Mouse (Mus musculus) brown adipose tissue, adult 24 weeks (tissue): ENCODE measurements around the gene Mfap1b. TPM values are rescaled to one million over a fixed set of nuclear protein-coding genes. Genes with fewer than 3 reads are reported as not detected.
A peak's percentile ranks its signal among the peaks of the same experiment; 100 is the strongest.

Source experiments
- H3K27ac ChIP-seq: fragments of 200-500 bp; replicated peaks from 2 replicates; pipeline ENCODE4 v1.5.1; 2012; ENCODE audit warnings: low read depth, mild to moderate bottlenecking, low read length
- H3K4me1 ChIP-seq: fragments of 200-500 bp; 2 replicates; pipeline ENCODE4 v1.6.1; 2012; ENCODE audit warnings: low read length, mixed read lengths; ENCODE audit not compliant: control insufficient read depth, insufficient read depth, insufficient read length
- H3K4me3 ChIP-seq: fragments of 200-500 bp; 2 replicates; pipeline ENCODE4 v1.5.1; 2012; ENCODE audit warnings: low read depth, mild to moderate bottlenecking, low read length, moderate library complexity; ENCODE audit not compliant: insufficient read depth
- polyA plus RNA-seq: library from polyadenylated mRNA; stranded (reverse); fragments of >200 nt; gene quantifications from 2 replicates; pipeline ENCODE4 v1.2.4, GENCODE M21; 2012; ENCODE audit not compliant: missing spikeins, insufficient read depth, insufficient read length

The Mfap1b gene
- polyA plus RNA-seq, 1 experiment: 22.1 TPM

GRCm38 (mm10) chr2:121449545-121450011 is 24.3 kb downstream of the Mfap1b start:
- Histone ChIP-seq H3K4me1 (peaks cover 5% of the 10 kb centered on the region; the same call in 1 of the 2 replicates), H3K4me3 (peak overlapping the region; percentile 94), H3K27ac (peak overlapping the region; percentile 92)

- H3K27ac ChIP-seq: peak within 1 kb of the TSS; percentile 94
- peak within 1 kb of the TSS; percentile 94 for H3K4me3 ChIP-seq
- peaks cover 5% of the 10 kb centered on the region; the same call in 1 of the 2 replicates for H3K4me1 ChIP-seq
These were observed 24.9 kb downstream of the Mfap1b start, which contains the start of gene Serf2 for GRCm38 (mm10) chr2:121448739-121449535. Serf2 (plus strand) TSS chr2:121449195.

DNA sequence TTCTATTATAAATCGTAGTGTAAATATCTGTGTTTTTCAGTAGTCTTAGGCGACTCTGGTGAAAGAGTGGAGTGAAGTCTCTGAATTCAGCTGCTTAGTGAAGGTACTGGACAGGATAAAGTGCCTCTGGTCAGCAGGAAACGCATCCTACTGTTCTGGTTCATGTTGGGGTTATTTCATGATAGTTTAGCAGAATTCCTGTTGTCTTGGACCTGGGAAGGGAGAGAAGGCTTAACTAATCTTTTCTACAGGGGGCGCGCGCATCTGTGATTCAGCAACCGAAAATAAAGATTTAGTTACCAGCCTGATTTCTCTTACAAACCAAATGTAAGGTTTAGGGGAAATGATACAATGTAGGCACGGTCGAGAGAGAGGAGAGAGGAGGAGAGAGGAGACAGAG is 25.7 kb downstream of the Mfap1b start:
- Histone ChIP-seq H3K4me3 (peak overlapping the region; percentile 70), H3K4me1 (peaks cover 5% of the 10 kb centered on the region; the same call in 1 of the 2 replicates), H3K27ac (peak overlapping the region; percentile 94)

DNA sequence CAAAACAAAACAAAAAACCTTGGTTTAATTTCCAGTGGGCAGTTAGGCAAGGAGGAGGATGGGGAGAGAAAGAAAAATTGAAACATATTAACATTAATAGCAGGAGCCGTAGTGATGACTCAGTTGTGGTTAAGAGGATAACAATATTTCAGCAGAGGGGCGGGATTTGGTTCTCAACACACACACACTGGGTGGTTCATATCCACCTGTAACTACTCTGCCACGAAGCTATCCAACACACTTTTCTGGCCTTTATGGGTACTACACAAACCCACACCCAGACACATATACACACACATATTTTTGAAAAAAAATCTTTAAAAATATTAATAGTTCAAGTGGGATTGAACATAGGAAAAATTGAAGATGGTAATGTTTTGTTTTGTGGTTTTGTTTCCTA is 26.9 kb downstream of the Mfap1b start:
- no peak overlapping the region for H3K27ac ChIP-seq
- peaks cover 8% of the 10 kb centered on the region; the same call in 1 of the 2 replicates for H3K4me1 ChIP-seq

DNA sequence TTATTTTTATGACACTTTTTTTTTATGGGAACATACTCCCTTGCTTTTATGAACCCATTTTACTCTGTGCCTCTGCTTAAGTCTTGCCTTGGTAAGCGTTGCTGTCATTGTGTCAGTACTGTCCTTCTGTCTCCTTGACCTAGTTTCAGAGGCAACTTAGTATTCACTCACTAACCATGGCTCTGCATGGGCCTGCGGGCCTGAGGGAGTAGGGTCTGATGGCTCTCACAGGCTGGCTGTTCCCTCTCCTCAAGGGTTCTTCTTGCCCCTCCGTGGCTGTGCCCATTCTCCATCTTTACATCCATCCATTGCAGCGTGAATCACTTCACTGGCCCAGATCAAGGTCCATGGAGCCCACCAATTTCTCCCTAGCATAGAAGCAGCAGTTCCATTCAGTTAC is 27.4 kb downstream of the Mfap1b start:
- 0 out of 2 replicates have a peak overlapping the region, but pooled peaks have one; percentile 7 for H3K27ac ChIP-seq
- H3K4me3 ChIP-seq: no peak overlapping the region
- H3K4me1 ChIP-seq: peaks cover 9% of the 10 kb centered on the region; the same call in 1 of the 2 replicates

More for the DNA sequence above, 26.9 kb downstream of the Mfap1b start:
- no peak overlapping the region for H3K4me3 ChIP-seq

- no peak overlapping the region for H3K27ac ChIP-seq
- H3K4me3 ChIP-seq: no peak overlapping the region
- 0 out of 2 replicates have a peak, but pooled peaks cover 6% of the 10 kb centered on the region for H3K4me1 ChIP-seq
These were observed 28.8 kb downstream of the Mfap1b start for GRCm38 (mm10) chr2:121445117-121445516.

DNA sequence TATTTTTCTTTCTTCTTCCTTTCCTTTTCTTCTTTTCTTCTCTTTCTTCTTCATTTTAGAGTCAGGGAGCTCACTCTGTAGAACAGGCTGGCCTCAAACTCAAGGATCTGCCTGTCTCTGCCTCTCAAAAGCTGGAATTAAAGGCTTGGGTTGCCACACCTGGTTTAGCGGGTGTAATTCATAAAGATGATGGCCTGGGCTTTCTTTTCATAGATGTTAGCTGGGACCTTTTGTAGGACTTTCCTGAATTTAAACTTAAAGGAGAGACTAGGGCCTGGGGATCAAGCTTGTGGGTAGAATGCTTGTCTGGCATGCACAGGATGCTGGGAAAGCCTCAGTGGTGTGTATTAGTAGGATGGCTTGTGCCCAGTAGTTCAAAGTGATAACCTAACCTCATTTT is 29.7 kb downstream of the Mfap1b start, which contains the start of gene Ell3:
TSS of gene Ell3 (minus strand) at position 101 of the 400 bp plus-strand sequence.
- Histone ChIP-seq H3K4me1 (0 out of 2 replicates have a peak, but pooled peaks cover 6% of the 10 kb centered on the region), H3K4me3 (no peak within 1 kb of the TSS), H3K27ac (no peak within 1 kb of the TSS)

DNA sequence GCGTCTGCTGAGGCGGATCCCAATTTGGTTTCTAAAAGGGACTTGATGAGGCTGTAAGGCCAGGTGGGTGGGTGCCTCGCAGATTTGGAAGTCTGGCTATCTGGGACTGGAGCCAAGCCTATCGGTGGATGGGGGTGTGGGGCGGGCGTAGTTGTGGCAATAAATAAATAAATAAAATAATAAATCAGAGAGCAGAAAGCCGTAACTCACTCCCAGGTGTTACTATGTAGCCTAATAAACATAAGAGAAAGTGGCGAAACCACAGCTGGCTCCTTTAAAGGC is 30.9 kb downstream of the Mfap1b start:
- Histone ChIP-seq H3K4me3 (peak overlapping the region; percentile 65), H3K4me1 (0 out of 2 replicates have a peak, but pooled peaks cover 6% of the 10 kb centered on the region), H3K27ac (no peak overlapping the region)

- Histone ChIP-seq H3K4me3 (peak overlapping the region; percentile 65), H3K4me1 (0 out of 2 replicates have a peak, but pooled peaks cover 6% of the 10 kb centered on the region), H3K27ac (no peak overlapping the region)
These were observed 31.4 kb downstream of the Mfap1b start for GRCm38 (mm10) chr2:121442259-121443067.

DNA sequence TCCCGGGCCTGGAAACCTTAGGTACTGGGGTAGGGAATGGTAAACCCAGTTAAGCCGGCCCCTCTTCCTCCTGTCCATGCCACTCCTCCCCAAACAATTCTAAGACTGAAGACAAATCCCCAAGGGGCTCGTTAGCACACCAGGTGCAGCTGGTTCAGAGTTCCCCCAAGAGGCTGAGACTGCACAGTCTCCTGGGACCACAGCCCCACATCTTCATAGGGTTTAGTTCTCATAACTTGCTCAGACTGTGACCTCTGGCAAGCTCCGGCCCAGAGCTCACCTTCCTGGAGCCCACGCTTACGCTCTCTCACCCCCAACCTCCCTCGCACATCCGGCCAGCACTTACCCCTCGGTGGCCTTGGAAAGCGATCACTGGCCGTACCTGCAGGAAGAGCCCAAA is 32.1 kb downstream of the Mfap1b start:
- H3K4me3 ChIP-seq: peak overlapping the region; percentile 65
- no peak overlapping the region for H3K27ac ChIP-seq
- 0 out of 2 replicates have a peak, but pooled peaks cover 6% of the 10 kb centered on the region for H3K4me1 ChIP-seq

DNA sequence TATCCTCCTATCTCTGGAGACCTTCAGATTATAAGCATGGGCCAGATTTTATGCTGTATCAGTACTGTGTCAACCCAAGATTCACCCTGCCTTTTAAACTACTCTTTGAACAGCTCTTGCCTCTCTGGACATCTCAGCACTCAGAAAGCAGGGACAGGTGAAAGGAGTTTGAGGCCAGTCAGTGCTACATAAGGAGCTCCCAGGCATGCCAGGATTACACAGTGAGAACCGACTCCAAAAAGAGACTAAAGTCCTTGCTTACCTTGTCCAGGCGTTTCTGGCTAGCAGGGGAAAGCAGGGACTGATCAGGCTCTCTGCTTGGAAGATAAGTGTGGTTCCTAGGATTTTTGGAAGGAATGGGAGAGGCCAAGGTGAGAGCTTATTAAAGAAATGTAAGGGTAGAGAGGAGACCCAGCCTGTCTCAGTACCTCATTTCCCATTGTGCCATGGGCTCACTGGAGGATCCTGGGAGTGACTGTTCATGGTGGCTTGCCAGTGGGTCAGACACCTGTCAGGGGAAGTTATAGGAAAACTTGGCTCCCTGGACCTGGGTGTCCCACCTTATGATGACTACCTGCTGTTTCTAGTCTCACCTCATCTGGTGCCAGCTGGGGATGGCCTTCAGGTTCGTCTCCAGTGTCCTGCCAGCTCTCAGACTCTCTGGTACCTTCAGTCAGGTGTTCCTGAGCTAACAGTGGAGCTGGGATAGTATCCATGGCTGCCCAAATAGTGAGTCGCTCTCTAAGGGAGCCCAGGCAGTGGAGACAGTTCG is 32.8 kb downstream of the Mfap1b start:
- Histone ChIP-seq H3K4me3 (no peak overlapping the region), H3K4me1 (0 out of 2 replicates have a peak, but pooled peaks cover 4% of the 10 kb centered on the region), H3K27ac (no peak overlapping the region)

- Histone ChIP-seq H3K4me3 (no peak overlapping the region), H3K27ac (no peak overlapping the region), H3K4me1 (0 out of 2 replicates have a peak, but pooled peaks cover 4% of the 10 kb centered on the region)
These were observed 34.1 kb downstream of the Mfap1b start for GRCm38 (mm10) chr2:121439746-121440145.

DNA sequence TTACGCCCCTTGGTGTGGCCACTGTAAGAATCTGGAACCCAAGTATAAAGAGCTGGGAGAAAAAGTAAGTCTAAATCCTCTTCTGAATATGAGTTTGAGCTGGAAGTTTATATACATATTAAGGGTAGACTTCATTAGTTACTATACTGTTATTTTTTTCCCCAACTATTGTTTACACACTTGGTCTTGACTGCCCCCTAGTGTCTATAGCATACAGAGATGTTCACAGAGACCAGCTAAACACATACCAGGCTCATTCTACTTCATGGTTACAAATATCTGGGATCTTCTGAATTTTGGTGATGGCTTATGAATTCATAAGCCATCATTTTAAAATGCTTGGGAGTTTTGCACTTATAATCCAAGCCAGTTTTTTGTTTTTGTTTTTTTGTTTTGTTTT is 39.0 kb downstream of the Mfap1b start:
- no peaks in the 10 kb centered on the region for H3K4me1 ChIP-seq
- no peak overlapping the region for H3K27ac ChIP-seq
- no peak overlapping the region for H3K4me3 ChIP-seq

DNA sequence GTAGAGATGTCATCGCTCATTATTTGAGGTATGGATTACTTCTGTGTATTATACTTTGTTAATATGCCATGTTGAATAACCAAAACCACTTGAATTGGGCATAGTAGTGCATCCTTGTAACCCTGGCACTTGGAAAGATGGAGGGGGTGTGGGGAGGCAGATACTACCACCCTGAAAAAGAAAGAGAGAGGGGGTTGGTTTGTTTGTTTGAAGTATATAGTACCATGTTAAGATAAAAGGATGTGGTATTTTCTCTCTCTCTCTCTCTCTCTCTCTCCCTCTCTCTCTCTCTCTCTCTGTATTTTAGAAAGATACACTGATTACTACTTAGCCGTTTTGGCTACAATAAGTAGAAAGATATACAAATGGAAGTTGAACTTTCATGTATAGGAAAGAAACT is 48.0 kb downstream of the Mfap1b start:
- H3K27ac ChIP-seq: no peak overlapping the region
- no peak overlapping the region for H3K4me3 ChIP-seq
- no peaks in the 10 kb centered on the region for H3K4me1 ChIP-seq
